Mouse (Mus musculus) midbrain, embryonic 11.5 days (tissue): ENCODE measurements around the gene Hnrnpab. TPM values are rescaled to one million over a fixed set of nuclear protein-coding genes. Genes with fewer than 3 reads are reported as not detected.
A peak's percentile ranks its signal among the peaks of the same experiment; 100 is the strongest.

Experiments
- ATAC-seq: fragments of 200-750 bp; cut with Nextera tagmentation; 2 replicates; pipeline ENCODE4 v1.8.0; 2017; ENCODE audit warnings: moderate TSS enrichment, moderate library complexity; ENCODE audit not compliant: low FRiP score
- DNase-seq: peaks from one replicate; pipeline ENCODE4 v3.0.0; 2015; ENCODE audit warnings: low spot score; ENCODE audit errors: missing footprints
- H3K27ac ChIP-seq: fragments of 300-500 bp; sonication (generic); 2 replicates; pipeline ENCODE4 v1.5.1; 2014; ENCODE audit warnings: low read depth, low read length
- H3K27me3 ChIP-seq: fragments of 300-500 bp; sonication (generic); 2 replicates; pipeline ENCODE4 v1.6.1; 2014; ENCODE audit warnings: mild to moderate bottlenecking, low read length, moderate library complexity, mixed read lengths; ENCODE audit not compliant: control insufficient read depth, insufficient read depth
- H3K36me3 ChIP-seq: fragments of 300-500 bp; sonication (generic); 2 replicates; pipeline ENCODE4 v1.6.1; 2014; ENCODE audit warnings: mild to moderate bottlenecking, low read length, moderate library complexity, mixed read lengths; ENCODE audit not compliant: control insufficient read depth, insufficient read depth
- H3K4me1 ChIP-seq: fragments of 300-500 bp; sonication (generic); 2 replicates; pipeline ENCODE4 v1.6.1; 2014; ENCODE audit warnings: low read length; ENCODE audit not compliant: control insufficient read depth, insufficient read depth
- H3K4me2 ChIP-seq: fragments of 300-500 bp; sonication (generic); 2 replicates; pipeline ENCODE4 v1.6.1; 2014; ENCODE audit warnings: mild to moderate bottlenecking, moderate library complexity
- H3K4me3 ChIP-seq: fragments of 300-500 bp; sonication (generic); 2 replicates; pipeline ENCODE4 v1.5.1; 2014; ENCODE audit warnings: low read depth, low read length
- H3K9ac ChIP-seq: fragments of 300-500 bp; sonication (generic); 2 replicates; pipeline ENCODE4 v1.6.1; 2014; ENCODE audit warnings: low read length
- H3K9me3 ChIP-seq: fragments of 300-500 bp; sonication (generic); 2 replicates; pipeline ENCODE4 v1.6.1; 2016; ENCODE audit warnings: low read length; ENCODE audit not compliant: control insufficient read depth
- WGBS: fragments of 180-500 bp; shearing (Covaris S2); extraction: QIAGEN DNeasy Blood & Tissue Kit; methylation state at CpG from one replicate; pipeline ENCODE4 v1.1.7; 2014; 5-methylcytosine and 5-hydroxymethylcytosine counted together
- polyA plus RNA-seq: library from polyadenylated mRNA; unstranded; fragments of >200 nt; fragmentation: Nextera tagmentation; extraction: Ambion mirVana; gene quantifications from 2 replicates; pipeline ENCODE4 v1.2.1, GENCODE M21; 2014

Hnrnpab gene
- polyA plus RNA-seq = 802 and 844 TPM in 2 replicates

DNA sequence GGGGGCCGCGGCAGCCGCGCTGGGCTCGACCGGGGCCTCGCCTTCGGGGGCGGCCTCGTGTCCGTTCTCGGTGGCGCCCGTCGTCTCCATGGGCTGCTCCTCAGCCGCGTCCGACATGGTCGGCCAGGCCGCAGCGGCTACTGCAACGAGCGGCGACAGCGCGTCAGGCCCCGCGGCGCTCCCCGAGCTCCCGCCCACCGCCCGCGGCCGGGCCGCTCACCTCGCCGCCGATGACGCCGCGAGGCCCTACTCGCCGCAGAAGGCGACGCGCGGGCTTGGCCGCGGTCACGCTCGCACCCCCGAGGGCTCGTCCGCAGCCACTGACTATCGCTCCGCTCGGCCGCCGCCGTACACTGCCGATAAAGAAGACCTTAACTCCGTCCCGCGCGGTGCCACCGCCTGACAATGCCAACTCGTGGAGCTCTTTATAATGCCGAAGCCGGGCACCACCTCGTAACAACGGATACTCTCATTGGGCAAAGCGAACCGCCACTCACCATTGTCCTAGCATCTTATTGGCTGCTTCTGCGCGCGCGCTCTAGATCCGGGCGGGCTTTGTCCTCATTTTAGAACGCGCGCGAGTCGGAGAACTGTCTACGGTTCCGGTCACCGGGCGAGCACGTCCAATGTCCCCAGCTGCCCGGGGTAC lies at the start of gene Hnrnpab:
Gene Hnrnpab (minus strand): TSS at position 401 of the 649 bp plus-strand sequence.
- H3K27me3 ChIP-seq = no peaks in the 10 kb centered on the region
- peaks cover 25% of the 10 kb centered on the region for H3K4me1 ChIP-seq
- H3K9ac ChIP-seq = peak within 1 kb of the TSS; percentile 100
- DNase-seq = peak; percentile 100
- peak; percentile 95 for ATAC-seq
- H3K9me3 ChIP-seq = no peaks in the 10 kb centered on the region
- peak within 1 kb of the TSS; percentile 93 for H3K27ac ChIP-seq
- H3K4me3 ChIP-seq = peak within 1 kb of the TSS; percentile 100
- peak within 1 kb of the TSS; percentile 94 for H3K4me2 ChIP-seq
- under 1% methylated on average over 91 of the region's 91 CpGs for WGBS
- H3K36me3 ChIP-seq = peaks cover 31% of the 10 kb centered on the region

DNA sequence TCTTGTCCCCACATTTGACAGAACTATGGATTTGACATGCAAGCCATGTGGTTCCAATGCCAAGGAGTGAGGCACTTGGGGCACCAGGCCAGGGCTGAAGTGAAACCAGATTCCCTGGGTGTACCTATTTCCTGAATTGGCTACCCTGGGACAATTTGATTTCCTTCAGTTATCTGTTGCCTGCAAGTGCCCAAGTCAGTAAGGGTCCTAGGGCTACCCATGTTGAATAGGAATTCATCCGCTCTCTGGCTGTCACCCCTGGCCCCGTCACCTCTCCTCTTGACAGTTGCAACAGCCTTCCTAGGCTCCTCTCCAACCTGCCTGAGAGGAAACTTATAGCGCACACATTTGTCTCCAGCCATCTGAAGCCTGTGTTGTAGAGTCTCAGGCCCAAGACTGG lies 48.2 kb upstream of the Hnrnpab start:
- H3K4me2 ChIP-seq = no peak overlapping the region
- peaks cover 6% of the 10 kb centered on the region for H3K27me3 ChIP-seq
- H3K9me3 ChIP-seq = no peaks in the 10 kb centered on the region
- peaks cover 11% of the 10 kb centered on the region for H3K4me1 ChIP-seq
- H3K36me3 ChIP-seq = no peaks in the 10 kb centered on the region
- no peak overlapping the region for H3K4me3 ChIP-seq
- no peak overlapping the region for H3K9ac ChIP-seq
- DNase-seq = no peak
- H3K27ac ChIP-seq = no peak overlapping the region
- WGBS = 90% methylated on average over 3 of the region's 3 CpGs
- no peak for ATAC-seq

DNA sequence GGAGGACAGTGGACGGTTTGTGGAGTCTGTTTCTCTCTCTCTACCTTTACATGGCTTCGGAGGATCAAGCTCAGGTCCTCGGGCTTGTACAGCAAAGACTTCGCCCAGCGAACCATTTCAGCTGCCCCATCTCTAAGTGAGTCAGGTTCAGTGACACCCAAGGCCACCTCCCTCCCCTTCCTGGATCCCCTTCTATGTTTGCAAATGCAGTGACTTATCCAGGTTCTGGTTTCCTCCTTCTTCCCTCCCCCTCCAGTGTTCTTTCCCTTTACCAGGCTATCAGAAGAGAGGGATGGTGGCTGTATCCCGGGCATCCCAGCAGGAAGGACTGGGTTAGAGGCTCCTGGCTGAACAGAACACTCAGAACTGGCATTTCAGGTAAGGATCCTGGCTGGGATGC lies 47.1 kb upstream of the Hnrnpab start:
- H3K4me1 ChIP-seq = peaks cover 22% of the 10 kb centered on the region
- H3K4me3 ChIP-seq = no peak overlapping the region
- no peak for ATAC-seq
- H3K27ac ChIP-seq = no peak overlapping the region
- H3K9ac ChIP-seq = no peak overlapping the region
- H3K9me3 ChIP-seq = no peaks in the 10 kb centered on the region
- 93% methylated on average over 6 of the region's 6 CpGs for WGBS
- no peak for DNase-seq
- no peaks in the 10 kb centered on the region for H3K36me3 ChIP-seq
- peaks cover 10% of the 10 kb centered on the region for H3K27me3 ChIP-seq
- no peak overlapping the region for H3K4me2 ChIP-seq

DNA sequence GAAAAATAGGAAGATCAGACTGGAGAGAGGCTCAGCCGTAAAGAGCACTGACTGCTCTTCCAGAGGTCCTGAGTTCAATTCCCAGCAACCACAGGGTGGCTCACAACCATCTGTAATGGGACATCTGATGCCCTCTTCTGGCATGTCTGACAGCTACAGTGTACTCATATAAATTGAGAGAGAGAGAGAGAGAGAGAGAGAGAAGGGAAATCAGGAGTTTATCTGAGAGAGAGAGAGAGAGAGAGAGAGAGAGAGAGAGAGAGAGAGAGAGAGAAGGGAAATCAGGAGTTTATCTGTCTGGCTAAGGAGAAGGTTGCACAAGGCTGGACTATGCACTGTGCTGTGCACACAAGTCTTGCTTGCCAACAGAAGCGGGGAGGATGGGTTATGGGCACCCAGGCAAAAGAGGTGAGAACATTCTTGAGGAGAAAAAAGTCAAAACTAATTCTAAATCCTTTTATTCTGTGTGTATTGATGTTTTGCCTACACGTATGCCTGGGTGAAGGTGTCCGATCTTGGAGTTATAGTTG lies 46.3 kb upstream of the Hnrnpab start:
- Histone ChIP-seq H3K4me3 (no peak overlapping the region), H3K27ac (no peak overlapping the region), H3K9ac (no peak overlapping the region), H3K4me2 (no peak overlapping the region), H3K27me3 (peaks cover 10% of the 10 kb centered on the region), H3K36me3 (no peaks in the 10 kb centered on the region), H3K9me3 (no peaks in the 10 kb centered on the region), H3K4me1 (peaks cover 30% of the 10 kb centered on the region)
- DNase-seq = no peak
- no peak for ATAC-seq
- 88% methylated on average over 4 of the region's 4 CpGs for WGBS

DNA sequence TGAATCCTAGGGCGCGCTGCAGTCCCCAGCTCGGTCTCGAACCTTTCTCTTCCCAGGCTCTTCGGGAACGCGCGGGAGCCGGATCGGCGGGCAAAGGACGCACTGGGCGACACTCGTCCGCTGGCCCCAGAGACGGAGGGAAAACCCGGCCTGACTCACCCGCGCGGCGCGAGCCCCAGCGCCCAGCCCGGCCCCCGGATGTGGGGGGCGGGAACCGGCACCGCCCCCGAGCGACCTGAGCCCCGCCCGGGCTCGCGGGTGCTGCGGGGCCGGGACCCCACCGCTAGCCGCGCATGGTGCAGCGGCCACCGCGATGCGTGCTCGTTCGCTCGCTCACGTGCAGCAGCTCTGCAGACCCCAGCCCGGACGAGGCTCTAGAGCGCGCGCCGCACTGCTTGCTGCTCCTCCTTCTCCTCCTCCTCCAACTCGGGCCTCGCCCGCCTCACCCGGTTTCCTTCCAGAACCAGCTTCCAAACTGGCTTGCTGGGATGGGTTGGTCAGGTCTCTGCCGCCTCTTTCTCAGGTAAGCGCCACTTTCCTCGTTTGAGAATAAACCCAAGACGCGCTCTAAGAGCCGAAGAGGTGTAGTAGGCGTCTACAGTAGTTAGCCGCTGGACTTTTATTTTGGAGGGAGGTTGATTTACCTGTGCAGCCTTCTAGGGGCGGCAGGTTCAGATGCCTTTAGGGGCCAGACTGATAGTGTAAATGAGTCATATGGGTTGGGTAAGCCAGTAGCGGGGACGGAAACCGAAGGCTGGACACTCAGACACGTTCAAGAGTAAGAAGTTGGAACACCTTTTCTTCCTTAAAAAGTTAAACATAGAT lies 44.3 kb upstream of the Hnrnpab start, which contains the start of the genes N4bp3 and D930048N14Rik:
Gene N4bp3 (minus strand): TSS at position 152 of the 825 bp plus-strand sequence.
Gene D930048N14Rik (plus strand): TSS at position 264 of the 825 bp plus-strand sequence.
- peak; percentile 66 for ATAC-seq
- Histone ChIP-seq H3K4me1 (peaks cover 34% of the 10 kb centered on the region), H3K27ac (no peak within 1 kb of the TSS), H3K36me3 (no peaks in the 10 kb centered on the region), H3K4me3 (peak within 1 kb of the TSS; percentile 53), H3K4me2 (peak within 1 kb of the TSS; percentile 94), H3K27me3 (peaks cover 10% of the 10 kb centered on the region), H3K9me3 (no peaks in the 10 kb centered on the region), H3K9ac (peak within 1 kb of the TSS; percentile 74)
- DNase-seq = peak; percentile 94
- 1% methylated on average over 54 of the region's 70 CpGs for WGBS

DNA sequence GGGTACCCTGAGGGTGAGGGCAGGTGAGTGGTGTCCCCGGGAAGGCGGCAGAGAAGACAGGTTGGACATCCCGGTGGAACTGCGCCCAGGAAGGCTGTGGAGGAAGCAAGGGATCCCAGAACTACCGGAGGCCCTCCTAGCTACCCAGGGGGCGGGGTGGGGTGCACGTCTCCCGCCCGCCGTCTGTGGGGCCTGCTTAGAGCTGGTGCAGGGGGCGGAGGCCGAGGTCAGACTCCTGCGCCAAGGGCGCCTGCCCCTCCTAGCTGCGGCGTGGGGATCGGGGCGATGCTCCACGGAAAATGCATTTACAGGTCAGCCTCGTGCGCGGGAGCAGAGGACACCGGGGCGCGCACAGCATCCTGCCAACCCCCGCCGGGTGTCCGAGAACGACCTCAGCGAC lies 43.6 kb upstream of the Hnrnpab start:
- Histone ChIP-seq H3K27ac (no peak overlapping the region), H3K36me3 (no peaks in the 10 kb centered on the region), H3K9ac (peak overlapping the region; percentile 74), H3K9me3 (no peaks in the 10 kb centered on the region), H3K4me1 (peaks cover 34% of the 10 kb centered on the region), H3K4me2 (peak overlapping the region; percentile 94), H3K27me3 (peaks cover 10% of the 10 kb centered on the region), H3K4me3 (peak overlapping the region; percentile 53)
- 1% methylated on average over 29 of the region's 30 CpGs for WGBS
- ATAC-seq (peak; percentile 15; the same call in 1 of the 2 replicates), DNase-seq (peak; percentile 90)

DNA sequence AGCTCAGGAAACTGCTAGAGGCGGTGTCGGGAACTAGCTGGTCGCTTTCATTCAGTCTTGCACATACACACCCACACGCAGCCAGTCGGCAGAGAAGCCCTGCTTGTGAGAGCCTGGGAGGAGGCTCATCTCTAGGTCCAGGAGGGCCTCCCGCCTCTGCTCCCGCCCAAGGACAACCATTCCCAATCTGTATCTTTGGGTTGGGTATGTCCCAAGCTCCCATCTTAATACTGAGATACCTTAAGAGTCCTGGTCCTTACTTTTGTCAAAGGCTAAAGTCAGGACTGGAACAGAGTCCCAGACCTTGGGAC lies 43.2 kb upstream of the Hnrnpab start:
- H3K27me3 ChIP-seq = peaks cover 10% of the 10 kb centered on the region
- H3K27ac ChIP-seq = no peak overlapping the region
- no peaks in the 10 kb centered on the region for H3K36me3 ChIP-seq
- H3K9me3 ChIP-seq = no peaks in the 10 kb centered on the region
- DNase-seq (no peak), ATAC-seq (no peak)
- H3K9ac ChIP-seq = peak overlapping the region; percentile 74
- peaks cover 34% of the 10 kb centered on the region for H3K4me1 ChIP-seq
- peak overlapping the region; percentile 53 for H3K4me3 ChIP-seq
- peak overlapping the region; percentile 94 for H3K4me2 ChIP-seq
- WGBS = 2% methylated on average over 7 of the region's 7 CpGs

DNA sequence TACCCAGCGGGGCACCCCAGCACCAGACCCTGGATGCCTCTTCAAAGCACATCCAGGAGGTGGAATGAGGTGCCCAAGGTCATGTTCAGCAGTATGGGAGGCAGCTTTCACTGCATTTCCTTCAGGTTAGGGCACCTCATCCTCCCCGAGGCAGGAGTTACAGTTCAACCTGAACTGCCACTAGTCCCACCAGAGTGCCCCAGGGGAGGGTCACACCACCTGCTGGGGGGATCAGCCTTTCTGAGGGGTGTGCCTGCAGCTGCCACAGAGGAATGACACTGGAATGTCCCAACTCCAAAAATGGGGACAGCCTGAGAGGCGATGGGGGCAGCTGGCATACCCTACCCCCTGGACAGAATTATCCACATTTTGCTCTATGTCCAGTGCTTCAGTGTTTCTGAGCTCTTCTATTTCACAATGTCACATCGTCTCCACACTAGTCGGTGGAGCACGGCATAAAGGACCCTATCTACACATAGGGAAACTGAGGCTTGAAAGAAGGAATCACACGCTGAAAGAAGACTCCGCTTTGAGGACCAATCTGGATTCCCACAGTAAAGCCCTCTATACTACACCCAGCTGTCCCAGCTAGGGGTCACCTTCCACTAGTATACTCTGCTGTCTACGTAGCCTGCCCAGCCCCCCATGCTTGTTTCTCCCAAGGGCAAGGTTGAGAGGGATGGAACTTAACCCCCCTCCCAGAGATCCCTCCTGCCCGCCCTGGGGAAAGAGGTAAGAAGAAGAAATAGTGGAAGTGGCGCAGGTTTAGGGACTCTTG lies 42.7 kb upstream of the Hnrnpab start:
- Histone ChIP-seq H3K36me3 (no peaks in the 10 kb centered on the region), H3K4me1 (peaks cover 34% of the 10 kb centered on the region), H3K9ac (peak overlapping the region; percentile 74), H3K27ac (peak overlapping the region; percentile 35; the same call in 1 of the 2 replicates), H3K9me3 (no peaks in the 10 kb centered on the region), H3K27me3 (peaks cover 10% of the 10 kb centered on the region), H3K4me2 (peak overlapping the region; percentile 94), H3K4me3 (peak overlapping the region; percentile 53)
- DNase-seq = peak; percentile 92
- WGBS = 14% methylated on average over 11 of the region's 11 CpGs
- peak; percentile 10; the same call in 1 of the 2 replicates for ATAC-seq
